Mouse (Mus musculus): ENCODE results near the gene Map4k3. TPM values are rescaled to one million over a fixed set of nuclear protein-coding genes. Genes with fewer than 3 reads are reported as not detected.
"Not testable (repeated sequence)": the region's sequence is repeated elsewhere in the genome, so short reads cannot be mapped to it uniquely, and the experiment has no call there.

Gene Map4k3
- polyA plus RNA-seq (2016; fragmentation: Nextera tagmentation; extraction: Ambion mirVana), result 29.4 and 34.1 TPM in 2 replicates

GRCm38 (mm10) chr17:80728062-80728858 is at the start of gene Map4k3:
Gene Map4k3, minus strand, starts transcription at chr17:80728485.
- H3K4me2 ChIP-seq, result peak within 1 kb of the TSS; percentile 67
- H3K4me3 ChIP-seq (replicated peaks), result peak within 1 kb of the TSS; percentile 96
- under 1% methylated on average over 38 of the region's 64 CpGs for WGBS
- peak within 1 kb of the TSS; percentile 96 for H3K9ac ChIP-seq
- H3K9me3 ChIP-seq, result no peaks in the 10 kb centered on the region
- no peaks in the 10 kb centered on the region; the same call in 1 of the 2 replicates for H3K27me3 ChIP-seq
- H3K36me3 ChIP-seq (replicated peaks), result no peaks in the 10 kb centered on the region
- peaks cover 26% of the 10 kb centered on the region for H3K4me1 ChIP-seq
- H3K27ac ChIP-seq, result peak within 1 kb of the TSS; percentile 96
- ATAC-seq (ENCODE audit: low FRiP score), result peak; percentile 96

GRCm38 (mm10) chr17:80777581-80777980 is 49.3 kb upstream of the Map4k3 start:
- H3K27ac ChIP-seq, result no peak overlapping the region
- no peaks in the 10 kb centered on the region for H3K9me3 ChIP-seq
- H3K4me1 ChIP-seq, result no peaks in the 10 kb centered on the region
- H3K36me3 ChIP-seq (replicated peaks), result no peaks in the 10 kb centered on the region
- no peak overlapping the region for H3K9ac ChIP-seq
- no peak overlapping the region for H3K4me3 ChIP-seq (replicated peaks)
- 92% methylated on average over 1 of the region's 1 CpGs for WGBS
- no peak overlapping the region for H3K4me2 ChIP-seq
- H3K27me3 ChIP-seq, result no peaks in the 10 kb centered on the region
- ATAC-seq (ENCODE audit: low FRiP score), result no peak

DNA sequence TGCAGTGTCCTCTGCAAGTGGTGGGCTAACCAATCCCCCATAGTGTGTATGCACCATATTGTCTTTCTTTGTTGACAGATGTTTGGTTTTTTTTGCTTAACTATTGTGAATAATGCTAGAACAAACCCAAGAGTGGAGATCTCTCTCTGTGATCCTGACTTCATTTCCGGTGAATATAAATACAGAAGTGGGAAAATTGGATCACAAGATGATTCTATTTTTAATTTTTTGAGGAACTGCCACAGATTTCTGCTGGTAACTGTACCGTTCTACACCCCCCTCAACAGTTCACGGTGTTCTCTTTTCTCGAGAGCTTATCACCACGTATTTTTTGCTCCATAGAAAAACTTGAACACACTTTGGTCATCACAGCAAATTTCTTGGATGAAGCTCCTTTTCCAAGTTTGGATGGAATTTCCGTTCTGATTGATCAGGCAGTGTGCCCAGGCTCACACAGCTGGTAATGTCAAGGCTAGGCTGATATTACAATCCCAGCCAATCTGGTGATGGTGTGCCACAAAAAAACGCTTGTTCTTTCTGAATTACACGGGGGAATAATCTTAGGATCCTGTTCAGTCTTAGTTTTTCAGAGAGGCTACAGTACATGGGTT is 47.0 kb upstream of the Map4k3 start:
- ATAC-seq (ENCODE audit: low FRiP score), result no peak
- Histone ChIP-seq H3K9ac (no peak overlapping the region), H3K4me3 (replicated peaks) (no peak overlapping the region), H3K27ac (no peak overlapping the region), H3K4me1 (no peaks in the 10 kb centered on the region), H3K27me3 (no peaks in the 10 kb centered on the region), H3K36me3 (replicated peaks) (no peaks in the 10 kb centered on the region), H3K4me2 (no peak overlapping the region), H3K9me3 (no peaks in the 10 kb centered on the region)
- WGBS, result 84% methylated on average over 8 of the region's 8 CpGs

GRCm38 (mm10) chr17:80772545-80773453 is 44.5 kb upstream of the Map4k3 start:
- no peaks in the 10 kb centered on the region for H3K9me3 ChIP-seq
- 74% methylated on average over 14 of the region's 14 CpGs for WGBS
- no peaks in the 10 kb centered on the region for H3K36me3 ChIP-seq (replicated peaks)
- H3K4me1 ChIP-seq, result no peaks in the 10 kb centered on the region
- no peak overlapping the region for H3K9ac ChIP-seq
- no peak overlapping the region for H3K27ac ChIP-seq
- H3K4me2 ChIP-seq, result no peak overlapping the region
- H3K27me3 ChIP-seq, result no peaks in the 10 kb centered on the region
- no peak overlapping the region for H3K4me3 ChIP-seq (replicated peaks)
- ATAC-seq (ENCODE audit: low FRiP score), result no peak

DNA sequence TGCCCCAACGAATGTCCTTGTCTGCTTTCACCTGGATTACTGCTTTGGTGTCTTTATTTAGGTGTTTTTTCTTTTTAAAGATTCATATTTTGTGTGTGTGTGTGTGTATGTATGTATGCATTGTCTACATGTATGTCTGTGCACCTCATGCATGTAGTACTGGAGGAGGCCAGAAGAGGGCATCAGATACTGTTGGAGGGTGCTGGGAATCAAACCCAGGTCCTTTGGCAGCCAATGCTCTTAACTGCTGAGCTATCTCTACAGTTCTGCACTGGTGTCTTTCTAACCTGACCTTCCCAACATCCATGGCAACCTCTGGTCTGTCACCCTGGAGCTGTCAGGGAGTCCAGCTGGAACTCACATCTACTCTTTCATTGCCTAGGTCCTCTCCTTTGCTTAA is 41.8 kb upstream of the Map4k3 start:
- Histone ChIP-seq H3K4me2 (no peak overlapping the region), H3K27me3 (no peaks in the 10 kb centered on the region), H3K9ac (no peak overlapping the region), H3K4me1 (no peaks in the 10 kb centered on the region), H3K27ac (no peak overlapping the region), H3K4me3 (replicated peaks) (no peak overlapping the region), H3K9me3 (no peaks in the 10 kb centered on the region), H3K36me3 (replicated peaks) (no peaks in the 10 kb centered on the region)
- WGBS, result 83% methylated on average over 1 of the region's 1 CpGs
- ATAC-seq (ENCODE audit: low FRiP score), result no peak

DNA sequence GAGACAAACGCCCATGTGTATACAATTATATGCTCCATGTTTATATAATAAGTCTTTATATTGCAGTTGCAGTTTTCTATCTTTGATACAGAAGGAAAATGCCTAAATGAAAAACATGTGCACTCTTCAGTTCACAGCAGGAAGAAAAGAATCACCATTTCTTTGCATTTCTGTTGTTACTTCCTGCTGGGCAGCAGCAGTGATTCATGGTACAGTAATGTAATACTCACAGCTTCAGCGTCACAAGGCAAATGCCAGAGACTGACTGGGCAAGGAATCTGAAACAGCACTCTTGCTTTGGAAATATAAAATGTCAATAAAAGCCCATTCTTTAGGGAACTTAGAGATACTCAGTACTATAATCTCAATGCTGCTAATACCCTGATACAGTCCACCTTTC is 36.9 kb upstream of the Map4k3 start:
- H3K9me3 ChIP-seq, result no peaks in the 10 kb centered on the region
- H3K4me1 ChIP-seq, result 0 out of 2 replicates have a peak, but pooled peaks cover 3% of the 10 kb centered on the region
- no peak overlapping the region for H3K4me2 ChIP-seq
- H3K27ac ChIP-seq, result no peak overlapping the region
- H3K4me3 ChIP-seq (replicated peaks), result no peak overlapping the region
- H3K27me3 ChIP-seq, result no peaks in the 10 kb centered on the region
- no peak for ATAC-seq (ENCODE audit: low FRiP score)
- 80% methylated on average over 2 of the region's 2 CpGs for WGBS
- no peak overlapping the region for H3K9ac ChIP-seq
- H3K36me3 ChIP-seq (replicated peaks), result no peaks in the 10 kb centered on the region

GRCm38 (mm10) chr17:80763065-80763681 is 34.9 kb upstream of the Map4k3 start:
- Histone ChIP-seq H3K9me3 (no peaks in the 10 kb centered on the region), H3K27me3 (no peaks in the 10 kb centered on the region), H3K9ac (no peak overlapping the region), H3K4me2 (no peak overlapping the region), H3K4me1 (0 out of 2 replicates have a peak, but pooled peaks cover 3% of the 10 kb centered on the region), H3K27ac (no peak overlapping the region), H3K4me3 (replicated peaks) (no peak overlapping the region), H3K36me3 (replicated peaks) (no peaks in the 10 kb centered on the region)
- no peak for ATAC-seq (ENCODE audit: low FRiP score)
- WGBS, result 83% methylated on average over 11 of the region's 11 CpGs

DNA sequence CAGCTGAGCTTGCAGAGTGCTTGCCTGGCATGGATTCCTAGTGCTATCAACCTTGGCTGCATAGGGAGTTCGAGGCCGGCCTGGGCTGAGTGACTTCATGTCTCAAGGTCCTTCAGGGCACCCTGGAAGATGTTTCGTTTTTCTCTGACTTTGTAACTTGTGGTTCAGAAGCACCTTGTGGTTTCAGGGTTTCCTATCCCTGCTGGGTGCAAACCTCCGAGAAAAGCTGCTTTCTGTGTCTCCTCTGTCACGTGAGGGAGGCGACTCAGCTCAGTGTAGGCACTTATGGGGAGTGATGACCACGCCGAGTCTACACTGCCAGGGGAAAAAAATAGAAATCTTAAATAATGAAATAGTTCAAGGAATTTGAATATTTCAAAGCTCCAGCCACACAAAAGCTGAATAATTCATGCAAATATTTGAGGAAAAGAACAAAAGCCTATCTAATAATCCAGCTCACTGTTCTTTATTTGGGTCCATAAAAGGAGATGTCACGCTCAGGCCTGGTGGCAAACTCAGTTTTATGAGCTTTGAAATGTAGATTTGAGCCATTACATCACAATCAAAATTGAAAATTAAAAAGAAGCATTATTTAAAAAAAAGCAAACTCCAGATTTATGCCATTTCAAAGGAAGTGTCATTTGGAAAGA is 34.2 kb upstream of the Map4k3 start:
- Histone ChIP-seq H3K4me2 (no peak overlapping the region), H3K9ac (no peak overlapping the region), H3K27ac (no peak overlapping the region), H3K4me1 (0 out of 2 replicates have a peak, but pooled peaks cover 3% of the 10 kb centered on the region), H3K27me3 (no peaks in the 10 kb centered on the region), H3K36me3 (replicated peaks) (no peaks in the 10 kb centered on the region), H3K9me3 (no peaks in the 10 kb centered on the region), H3K4me3 (replicated peaks) (no peak overlapping the region)
- WGBS, result 83% methylated on average over 9 of the region's 9 CpGs
- ATAC-seq (ENCODE audit: low FRiP score), result no peak

DNA sequence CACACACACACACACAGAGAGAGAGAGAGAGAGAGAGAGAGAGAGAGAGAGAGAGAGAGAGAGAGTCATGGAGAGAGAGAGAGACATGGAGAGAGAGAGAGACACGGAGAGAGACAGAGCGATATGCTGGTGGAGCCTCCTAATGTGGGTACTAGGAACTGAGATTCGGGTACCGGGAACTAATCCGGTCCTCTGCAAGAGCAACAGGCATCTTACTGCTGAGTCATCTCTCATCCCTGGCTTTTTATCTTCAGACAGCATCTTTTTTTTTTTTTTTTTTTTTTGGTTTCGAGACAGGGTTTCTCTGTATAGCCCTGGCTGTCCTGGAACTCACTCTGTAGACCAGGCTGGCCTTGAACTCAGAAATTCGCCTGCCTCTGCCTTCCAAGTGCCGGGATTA is 32.9 kb upstream of the Map4k3 start:
- not testable (repeated sequence) for H3K9ac ChIP-seq; H3K36me3 ChIP-seq (replicated peaks); H3K4me3 ChIP-seq (replicated peaks); H3K4me2 ChIP-seq; H3K27me3 ChIP-seq; ATAC-seq (ENCODE audit: low FRiP score); H3K4me1 ChIP-seq; H3K9me3 ChIP-seq; H3K27ac ChIP-seq
- WGBS, result 86% methylated on average over 8 of the region's 8 CpGs

DNA sequence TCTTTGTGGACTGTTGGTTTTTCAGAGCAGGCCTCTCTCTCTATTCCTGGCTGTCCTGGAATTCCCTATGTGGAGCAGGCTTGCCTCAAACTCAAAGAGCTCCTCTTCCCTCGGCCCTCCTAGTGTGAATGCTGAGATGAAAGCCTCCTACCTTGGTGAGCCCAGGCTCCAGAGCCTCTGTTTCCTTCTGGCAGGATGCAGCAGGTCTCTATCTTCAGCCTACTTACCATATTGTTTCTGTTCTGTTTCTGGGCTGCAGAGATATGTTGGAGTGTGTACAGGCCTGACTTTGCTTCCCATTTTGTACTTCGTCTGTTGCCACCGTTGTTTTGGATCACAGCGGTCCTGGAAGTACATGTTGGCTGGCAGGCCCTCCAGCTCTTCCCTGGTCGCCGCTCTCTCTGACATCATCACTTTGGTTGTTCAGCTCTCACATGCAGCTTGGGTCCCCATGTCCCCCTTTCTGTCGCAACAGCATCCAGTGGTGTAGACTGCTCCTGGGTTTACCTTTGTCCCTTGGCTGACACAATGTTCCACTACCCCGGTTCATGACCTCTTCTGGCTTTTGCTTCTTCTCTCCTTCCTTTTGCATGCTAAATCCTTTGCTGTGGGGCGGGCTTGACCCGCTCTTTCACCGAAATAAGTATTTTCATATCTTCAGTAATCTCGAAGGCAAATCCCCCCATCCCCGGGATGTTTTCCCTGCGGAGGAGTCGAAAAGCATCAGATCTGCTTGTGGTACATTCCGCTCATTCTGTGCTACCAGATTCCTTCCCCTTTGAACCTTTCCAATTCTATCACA is 32.3 kb upstream of the Map4k3 start:
- H3K36me3 ChIP-seq (replicated peaks), result no peaks in the 10 kb centered on the region
- no peak overlapping the region for H3K4me3 ChIP-seq (replicated peaks)
- no peak overlapping the region for H3K27ac ChIP-seq
- no peak overlapping the region for H3K4me2 ChIP-seq
- no peak overlapping the region for H3K9ac ChIP-seq
- no peaks in the 10 kb centered on the region for H3K27me3 ChIP-seq
- 0 out of 2 replicates have a peak, but pooled peaks cover 3% of the 10 kb centered on the region for H3K4me1 ChIP-seq
- no peak for ATAC-seq (ENCODE audit: low FRiP score)
- WGBS, result 89% methylated on average over 16 of the region's 16 CpGs
- no peaks in the 10 kb centered on the region for H3K9me3 ChIP-seq

GRCm38 (mm10) chr17:80756043-80756442 is 27.8 kb upstream of the Map4k3 start:
- no peaks in the 10 kb centered on the region for H3K9me3 ChIP-seq
- H3K4me3 ChIP-seq (replicated peaks), result no peak overlapping the region
- H3K4me2 ChIP-seq, result no peak overlapping the region
- H3K27ac ChIP-seq, result no peak overlapping the region
- WGBS, result 85% methylated on average over 5 of the region's 5 CpGs
- H3K9ac ChIP-seq, result no peak overlapping the region
- no peaks in the 10 kb centered on the region for H3K27me3 ChIP-seq
- no peaks in the 10 kb centered on the region for H3K4me1 ChIP-seq
- ATAC-seq (ENCODE audit: low FRiP score), result no peak
- no peaks in the 10 kb centered on the region for H3K36me3 ChIP-seq (replicated peaks)
